Mouse (Mus musculus) lung, adult 18-20 months (tissue): ENCODE data around the gene Insig1.

ENCODE experiments used
- DNase-seq, 2 experiments: peaks; one replicate each; pipeline ENCODE4 v3.0.0; 2022; ENCODE audit warnings: mixed read lengths in 2 of 2

Insig1 gene

DNA sequence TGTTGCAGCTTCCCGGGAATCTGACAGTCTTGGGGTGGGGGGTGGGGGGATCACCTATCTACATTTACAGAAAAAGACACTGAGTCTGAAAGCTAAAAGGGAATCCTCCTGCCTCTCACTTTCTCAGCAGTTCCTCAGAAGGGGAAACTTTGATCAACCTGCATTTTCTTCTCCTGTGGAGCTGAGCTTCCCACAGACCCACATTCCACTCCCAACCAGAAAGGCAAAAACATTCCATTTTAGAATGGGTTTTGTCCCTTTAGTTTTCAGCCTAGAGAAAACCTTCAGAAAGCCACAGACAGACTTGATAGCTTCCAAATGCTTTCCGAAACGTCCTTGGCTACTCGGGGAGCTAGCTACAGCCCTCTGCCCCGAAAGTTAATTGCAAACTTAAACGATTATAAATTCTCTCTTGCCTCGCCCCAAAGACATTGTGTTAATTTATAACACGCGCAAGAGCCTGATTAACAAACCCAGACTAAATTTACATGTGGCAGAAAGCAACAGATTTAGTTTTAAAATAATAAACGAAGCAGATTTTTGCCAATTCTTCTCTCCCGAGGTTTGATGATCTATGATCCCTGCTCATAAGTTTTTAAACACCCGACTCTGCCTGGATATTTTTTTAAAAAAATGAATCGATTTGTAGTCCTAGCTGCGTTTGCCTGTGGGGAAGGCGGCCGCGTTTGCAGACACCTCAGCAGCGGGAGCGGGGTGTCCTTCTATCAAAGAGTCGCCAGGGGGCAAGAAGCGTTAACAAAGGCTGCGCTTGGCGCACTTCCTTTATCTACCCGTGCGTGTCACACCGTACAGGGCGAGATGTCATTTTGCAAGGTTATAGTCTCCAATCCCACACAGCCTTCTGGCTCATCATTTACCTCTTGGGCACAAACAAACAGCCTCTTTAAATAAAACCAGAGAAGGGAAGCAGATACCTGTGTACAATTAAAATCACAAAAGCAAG is 51.6 kb downstream of the Insig1 start:
- DNase-seq = peak; percentile 57 to 63

DNA sequence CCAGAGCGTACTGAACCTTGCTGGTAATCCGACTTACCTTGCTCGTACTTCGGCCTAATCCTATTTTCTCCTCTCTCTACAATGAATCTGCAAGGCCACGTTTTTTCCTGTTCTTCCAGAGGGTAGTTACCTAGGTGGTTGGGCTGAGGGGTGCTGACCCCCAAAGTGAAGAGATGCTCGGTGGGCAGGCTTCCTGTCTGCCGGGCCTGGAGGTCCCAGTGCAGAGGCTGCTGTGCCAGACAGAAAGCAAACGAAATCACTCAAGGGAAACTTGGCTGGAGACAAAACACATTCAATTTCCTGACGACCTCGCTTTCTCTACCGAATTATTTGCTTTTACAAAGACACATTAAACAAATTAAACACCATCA is 52.3 kb downstream of the Insig1 start:
- DNase-seq = no peak

DNA sequence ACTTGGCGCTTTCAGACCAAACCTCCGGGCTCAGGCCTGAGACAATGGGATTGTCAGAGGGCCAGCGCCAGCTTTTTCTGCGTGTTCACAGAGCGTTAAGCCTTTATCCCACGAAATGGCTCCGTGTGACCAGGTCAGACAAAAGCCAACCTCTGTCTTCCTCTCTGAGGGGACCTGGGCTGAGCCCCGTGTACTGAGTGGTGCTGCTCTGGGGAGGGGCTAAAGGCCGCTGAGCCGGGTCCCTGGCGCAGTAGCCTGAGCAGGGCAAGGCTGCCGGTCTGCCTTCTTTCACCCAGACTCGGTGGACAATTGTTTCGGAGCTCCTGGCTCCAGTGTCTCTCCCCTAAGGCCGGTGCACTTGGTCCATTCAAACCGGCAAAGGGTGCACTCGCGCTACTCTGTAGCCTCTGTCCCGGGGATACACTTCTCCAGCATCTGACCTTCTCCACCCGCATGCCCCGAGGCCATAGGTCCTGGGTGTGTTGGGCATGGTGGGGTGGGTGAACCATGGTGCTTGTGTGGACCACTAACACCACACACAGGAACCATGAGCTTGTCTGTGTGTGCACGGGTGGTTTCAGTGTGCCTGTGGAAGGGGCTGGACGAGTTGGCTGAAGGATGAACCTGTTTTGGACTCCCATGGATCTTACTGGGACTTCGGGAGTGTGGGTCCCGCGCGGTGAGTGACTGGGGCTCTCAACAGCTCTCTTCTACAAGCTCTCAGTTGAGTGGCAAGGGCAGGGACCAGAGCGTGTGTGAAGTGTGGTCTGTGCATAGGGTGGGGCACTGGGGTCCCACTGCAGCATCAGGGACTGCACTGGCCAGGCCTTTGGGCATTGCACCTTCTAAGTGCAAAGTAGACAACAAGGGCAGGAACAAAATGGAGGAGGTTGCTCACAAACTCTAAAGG is 53.4 kb downstream of the Insig1 start:
- no peak for DNase-seq
